Mouse (Mus musculus) E14TG2a.4 (cell line): ENCODE measurements around the gene Krt88.
A peak's percentile ranks its signal among the peaks of the same experiment; 100 is the strongest.

Source experiments
- H3K27me3 ChIP-seq: 2 replicates; pipeline ENCODE4 v1.6.1; 2014; ENCODE audit warnings: low read length, control low read depth; ENCODE audit not compliant: insufficient read depth
- H3K36me3 ChIP-seq: 2 replicates; pipeline ENCODE4 v1.6.1; 2014; ENCODE audit warnings: low read length, control low read depth; ENCODE audit not compliant: insufficient read depth
- H3K4me1 ChIP-seq: replicated peaks from 2 replicates; pipeline ENCODE4 v1.6.1; 2014; ENCODE audit warnings: low read depth, low read length, control low read depth
- H3K4me3 ChIP-seq: replicated peaks from 2 replicates; pipeline ENCODE4 v1.5.1; 2014; ENCODE audit warnings: mild to moderate bottlenecking, low read length
- H3K9me3 ChIP-seq: 2 replicates; pipeline ENCODE4 v1.6.1; 2014; ENCODE audit warnings: low read length, control low read depth
- CTCF ChIP-seq: conservative IDR thresholded peaks from 2 replicates; pipeline ENCODE4 v1.5.1; 2014; ENCODE audit warnings: low read length
- NANOG ChIP-seq: IDR thresholded peaks from 2 replicates; pipeline ENCODE4 v1.6.1; 2014; ENCODE audit warnings: borderline replicate concordance, low read length, mixed read lengths
- POU5F1 ChIP-seq: IDR thresholded peaks from 2 replicates; pipeline ENCODE4 v1.6.1; 2014; ENCODE audit warnings: low read length, borderline replicate concordance

Krt88 gene

DNA sequence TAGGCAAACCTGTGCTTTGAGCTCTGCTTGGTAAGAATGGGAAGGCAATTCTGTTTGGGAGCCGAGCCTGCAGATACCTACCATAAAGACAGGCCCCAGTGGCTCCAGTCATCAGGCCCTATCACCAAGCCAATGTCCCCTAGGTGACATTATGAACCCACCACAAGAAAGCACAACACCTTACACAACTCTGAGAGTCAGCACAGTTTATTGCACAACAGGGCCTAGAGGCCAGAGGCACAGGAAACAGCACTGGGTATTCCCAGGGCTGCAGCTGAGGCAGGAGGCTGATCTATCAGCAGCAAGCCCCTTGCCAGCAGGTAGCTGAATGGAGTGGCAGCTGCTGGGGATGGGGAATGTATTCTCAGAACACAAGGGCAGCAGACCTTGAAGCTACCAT, 37.4 kb downstream of the Krt88 start:
- Histone ChIP-seq H3K4me1 (no peaks in the 10 kb centered on the region), H3K36me3 (no peaks in the 10 kb centered on the region), H3K4me3 (no peak overlapping the region), H3K27me3 (peaks cover 25% of the 10 kb centered on the region), H3K9me3 (peaks cover 31% of the 10 kb centered on the region)
- TF ChIP-seq NANOG (no peak), POU5F1 (no peak), CTCF (no peak)

DNA sequence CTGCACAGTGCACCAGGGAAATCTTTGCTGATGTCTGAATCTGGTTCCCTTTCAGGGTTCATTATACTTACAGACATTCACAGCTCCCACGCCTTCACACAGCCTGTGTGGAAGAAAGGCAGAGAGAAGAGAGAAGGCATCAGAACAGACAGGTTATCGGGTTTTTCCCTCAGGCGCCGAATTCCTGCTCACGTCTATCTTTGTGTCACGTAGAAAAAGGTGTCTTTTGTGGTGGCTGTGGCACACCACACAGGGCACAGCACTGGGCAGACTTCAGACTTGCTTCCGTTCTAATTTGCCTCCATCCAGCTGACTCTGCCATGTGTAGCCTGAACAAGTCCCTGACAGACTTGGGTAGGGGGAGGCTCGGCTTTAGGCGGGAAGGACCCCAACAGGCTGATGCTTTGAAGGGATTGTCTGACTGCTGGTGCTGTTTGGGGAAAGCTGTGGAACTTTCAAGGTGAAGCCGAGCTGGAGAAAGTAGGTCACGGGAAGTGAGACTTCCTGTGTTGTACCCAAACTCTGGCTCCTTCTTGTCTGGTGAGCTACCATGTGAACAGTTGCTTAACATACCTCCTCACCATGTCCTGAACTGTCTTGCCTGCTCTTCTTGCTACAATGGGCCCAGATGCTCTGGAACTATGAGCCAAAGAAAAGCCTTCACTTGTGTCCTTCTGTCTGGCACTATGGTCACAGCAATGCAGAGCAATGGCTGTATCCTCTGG, 38.5 kb downstream of the Krt88 start:
- no peak overlapping the region for H3K4me3 ChIP-seq
- no peaks in the 10 kb centered on the region for H3K36me3 ChIP-seq
- peaks cover 15% of the 10 kb centered on the region; the same call in 1 of the 2 replicates for H3K27me3 ChIP-seq
- H3K4me1 ChIP-seq, result no peaks in the 10 kb centered on the region
- peaks cover 27% of the 10 kb centered on the region for H3K9me3 ChIP-seq
- TF ChIP-seq CTCF (no peak), POU5F1 (no peak)

DNA sequence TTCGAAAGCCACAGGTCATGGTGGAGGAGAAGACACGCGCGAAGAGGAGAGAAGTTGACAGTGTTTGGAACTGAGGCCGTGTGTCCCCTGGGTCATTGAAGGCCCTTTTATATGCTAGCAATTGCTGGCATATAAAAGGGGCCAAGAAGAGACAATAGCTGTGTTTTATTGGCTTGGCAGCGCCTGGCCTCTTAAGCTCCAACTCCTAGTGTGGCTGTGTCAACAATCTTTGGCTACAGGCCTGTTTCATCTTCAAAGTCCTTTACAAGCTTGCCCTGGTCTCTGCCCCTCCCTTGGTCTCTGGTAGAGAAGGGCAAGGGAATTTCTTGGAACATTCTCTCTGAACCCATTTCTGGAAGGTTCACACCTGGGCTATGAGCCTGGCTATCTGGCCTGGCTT, 43.9 kb downstream of the Krt88 start, which contains the start of gene Krt83:
TSS of gene Krt83 (minus strand) at position 82 of the 400 bp plus-strand sequence.
- Histone ChIP-seq H3K36me3 (no peaks in the 10 kb centered on the region), H3K4me1 (peaks cover 12% of the 10 kb centered on the region), H3K4me3 (no peak within 1 kb of the TSS), H3K9me3 (peaks cover 25% of the 10 kb centered on the region), H3K27me3 (peaks cover 24% of the 10 kb centered on the region; the same call in 1 of the 2 replicates)
- no peak for TF ChIP-seq POU5F1
- TF ChIP-seq CTCF, result no peak
- no peak for TF ChIP-seq NANOG

DNA sequence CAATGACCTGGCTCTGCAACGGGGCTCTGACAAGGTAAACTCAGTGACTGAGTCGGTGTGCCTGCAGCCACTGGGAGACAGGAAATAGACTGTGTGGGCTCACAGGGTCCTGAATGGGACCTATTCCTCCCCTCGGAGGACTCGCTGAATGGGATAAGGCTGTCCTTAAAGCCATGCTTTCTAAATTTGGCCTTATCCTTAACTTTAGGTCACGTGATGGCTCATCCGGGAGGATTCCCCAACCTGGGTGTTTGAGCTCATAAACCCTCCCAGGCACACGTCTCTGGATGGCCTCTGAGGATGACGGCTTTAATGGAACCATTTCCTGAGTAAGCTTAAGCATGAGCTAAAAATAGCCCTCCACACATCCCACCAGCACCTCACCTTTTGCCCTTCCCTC, 45.2 kb downstream of the Krt88 start:
- TF ChIP-seq NANOG, result no peak
- no peak for TF ChIP-seq CTCF
- no peak for TF ChIP-seq POU5F1
- Histone ChIP-seq H3K36me3 (no peaks in the 10 kb centered on the region), H3K9me3 (peaks cover 12% of the 10 kb centered on the region), H3K4me1 (peaks cover 17% of the 10 kb centered on the region), H3K4me3 (no peak overlapping the region), H3K27me3 (peaks cover 19% of the 10 kb centered on the region; the same call in 1 of the 2 replicates)

DNA sequence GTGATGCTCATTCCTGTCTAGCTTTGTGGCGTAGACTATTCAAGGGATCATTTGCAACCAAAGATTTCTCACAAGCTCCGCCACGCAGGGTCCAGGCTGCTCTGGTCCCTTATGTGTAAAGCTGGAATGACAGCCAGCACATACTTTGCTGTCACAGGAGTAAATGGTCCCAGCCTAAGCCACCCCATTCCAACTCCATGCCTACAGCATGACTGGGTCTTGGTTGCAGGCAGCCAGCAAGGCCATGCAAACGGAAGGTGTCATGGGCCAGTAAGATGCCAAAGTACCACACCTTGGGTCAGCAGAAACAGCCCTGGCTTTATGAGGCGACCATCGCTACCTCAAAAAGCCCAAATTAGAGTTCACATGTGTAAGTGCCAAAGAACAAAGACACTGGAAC, 46.2 kb downstream of the Krt88 start:
- H3K36me3 ChIP-seq, result no peaks in the 10 kb centered on the region
- H3K9me3 ChIP-seq, result peaks cover 2% of the 10 kb centered on the region; the same call in 1 of the 2 replicates
- TF ChIP-seq CTCF (no peak), NANOG (no peak), POU5F1 (no peak)
- H3K4me1 ChIP-seq, result peaks cover 17% of the 10 kb centered on the region
- H3K27me3 ChIP-seq, result peaks cover 19% of the 10 kb centered on the region; the same call in 1 of the 2 replicates
- no peak overlapping the region for H3K4me3 ChIP-seq

DNA sequence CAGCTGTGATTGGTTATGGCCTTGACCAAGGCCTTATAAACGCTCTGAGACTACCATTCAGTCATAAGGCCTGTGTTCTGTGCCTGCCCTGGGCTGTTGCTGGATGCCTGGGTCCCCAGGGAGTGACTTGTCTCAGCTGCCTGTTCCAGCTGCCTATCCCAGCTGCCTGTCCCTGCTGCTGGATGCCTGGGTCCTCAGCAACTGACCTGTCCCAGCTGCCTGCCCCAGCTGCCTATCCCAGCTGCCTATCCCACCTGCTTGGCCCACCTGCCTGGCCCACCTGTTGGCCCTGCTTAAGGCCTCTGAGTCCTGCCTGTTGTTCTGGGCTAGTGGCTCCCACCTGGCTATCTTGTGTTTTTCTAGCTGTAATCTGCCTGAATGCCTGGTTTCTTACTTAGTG, 46.7 kb downstream of the Krt88 start:
- Histone ChIP-seq H3K4me3 (no peak overlapping the region), H3K4me1 (peaks cover 17% of the 10 kb centered on the region), H3K9me3 (no peaks in the 10 kb centered on the region), H3K36me3 (no peaks in the 10 kb centered on the region), H3K27me3 (peaks cover 19% of the 10 kb centered on the region; the same call in 1 of the 2 replicates)
- TF ChIP-seq CTCF, result no peak
- TF ChIP-seq NANOG, result no peak
- no peak for TF ChIP-seq POU5F1

DNA sequence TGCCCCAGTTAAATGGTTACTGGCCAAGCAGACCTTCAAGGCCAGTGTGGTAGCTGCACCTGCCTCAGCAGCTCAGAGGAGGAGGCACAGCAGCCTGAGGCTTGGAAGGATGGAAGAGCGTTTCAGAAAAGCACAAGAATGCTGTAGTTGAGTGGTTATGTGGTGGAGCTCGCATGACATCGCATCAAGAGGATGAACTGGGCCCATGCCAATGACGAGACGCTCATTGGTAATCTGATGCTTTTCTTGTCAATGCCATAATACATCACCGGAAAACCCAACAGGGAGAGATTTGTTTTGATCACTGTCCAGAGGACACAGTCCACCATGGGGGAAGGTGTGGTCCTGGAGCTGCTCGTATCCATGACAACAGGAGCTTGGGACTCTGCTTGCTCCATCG, 47.7 kb downstream of the Krt88 start:
- no peak for TF ChIP-seq POU5F1
- TF ChIP-seq NANOG, result no peak
- no peak for TF ChIP-seq CTCF
- H3K4me1 ChIP-seq, result peaks cover 17% of the 10 kb centered on the region
- no peaks in the 10 kb centered on the region for H3K36me3 ChIP-seq
- H3K4me3 ChIP-seq, result no peak overlapping the region
- H3K9me3 ChIP-seq, result no peaks in the 10 kb centered on the region
- H3K27me3 ChIP-seq, result peaks cover 19% of the 10 kb centered on the region; the same call in 1 of the 2 replicates

DNA sequence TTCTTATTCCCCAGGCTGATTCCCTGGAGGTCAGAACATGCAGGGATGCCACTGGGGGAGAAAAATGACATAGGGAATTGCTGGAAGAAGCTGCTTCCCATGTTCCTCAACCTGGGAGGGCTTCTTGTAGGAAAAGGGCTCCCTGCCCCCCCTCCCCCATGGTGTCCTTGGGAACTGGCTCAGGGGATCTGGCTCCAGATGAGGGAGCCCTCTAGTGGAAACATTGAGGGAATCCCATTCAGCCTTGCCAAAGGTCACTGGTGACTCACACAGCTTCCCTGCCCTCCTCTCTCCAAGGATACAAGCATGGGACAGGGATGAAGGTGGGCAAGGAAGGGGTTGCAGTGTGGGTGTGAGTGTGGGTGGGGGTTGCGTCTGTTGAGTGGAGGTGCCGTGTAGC, 49.6 kb downstream of the Krt88 start:
- Histone ChIP-seq H3K4me1 (peaks cover 17% of the 10 kb centered on the region), H3K9me3 (no peaks in the 10 kb centered on the region), H3K36me3 (no peaks in the 10 kb centered on the region), H3K27me3 (peaks cover 18% of the 10 kb centered on the region), H3K4me3 (no peak overlapping the region)
- TF ChIP-seq POU5F1 (no peak), CTCF (peak; percentile 40), NANOG (no peak)
